Mouse (Mus musculus) kidney, adult 2 months (tissue): ENCODE results near the gene Bhlhe23. TPM values are rescaled to one million over a fixed set of nuclear protein-coding genes. Genes with fewer than 3 reads are reported as not detected.

Experiments
- DNase-seq: peaks from one replicate; pipeline ENCODE4 v3.0.0; 2021
- H3K27ac ChIP-seq: fragments of 200-500 bp; 2 replicates; pipeline ENCODE4 v1.5.1; 2012; ENCODE audit warnings: low read depth, low read length, control low read depth, inconsistent platforms; ENCODE audit not compliant: insufficient read depth
- H3K27me3 ChIP-seq: fragments of 200-500 bp; replicated peaks from 2 replicates; pipeline ENCODE4 v1.6.1; 2012; ENCODE audit warnings: mild to moderate bottlenecking, moderate library complexity, low read length, inconsistent platforms; ENCODE audit not compliant: control insufficient read depth, insufficient read depth
- H3K36me3 ChIP-seq: fragments of 200-500 bp; 2 replicates; pipeline ENCODE4 v1.6.1; 2012; ENCODE audit warnings: mild to moderate bottlenecking, moderate library complexity, low read length, inconsistent platforms; ENCODE audit not compliant: control insufficient read depth, insufficient read depth
- H3K4me1 ChIP-seq: fragments of 200-500 bp; 2 replicates; pipeline ENCODE4 v1.6.1; 2011; ENCODE audit warnings: low read length; ENCODE audit not compliant: control insufficient read depth, insufficient read depth
- H3K4me3 ChIP-seq: fragments of 200-500 bp; 2 replicates; pipeline ENCODE4 v1.5.1; 2011; ENCODE audit warnings: mild to moderate bottlenecking, low read depth, low read length, control low read depth; ENCODE audit not compliant: insufficient read depth
- CTCF ChIP-seq: fragments of 200-500 bp; conservative IDR thresholded peaks from 2 replicates; pipeline ENCODE4 v1.5.1; 2011; ENCODE audit warnings: low read depth, mild to moderate bottlenecking, control low read depth, low read length, moderate library complexity, mixed read lengths; ENCODE audit not compliant: insufficient read depth, insufficient read length
- POLR2A ChIP-seq: fragments of 200-500 bp; IDR thresholded peaks from one replicate; pipeline ENCODE4 v1.6.1; 2011; ENCODE audit warnings: low read depth, low read length, control low read depth
- WGBS: fragments of 180-500 bp; shearing (Covaris S2); methylation state at CpG from one replicate; pipeline ENCODE4 v1.1.7; 2018; 5-methylcytosine and 5-hydroxymethylcytosine counted together
- polyA plus RNA-seq: library from polyadenylated mRNA; depleted of rRNA; stranded (reverse); fragments of >200 nt; gene quantifications from 2 replicates; pipeline ENCODE4 v1.2.3, GENCODE M21; 2012

The Bhlhe23 gene
- polyA plus RNA-seq, 1 experiment, result not detected

DNA sequence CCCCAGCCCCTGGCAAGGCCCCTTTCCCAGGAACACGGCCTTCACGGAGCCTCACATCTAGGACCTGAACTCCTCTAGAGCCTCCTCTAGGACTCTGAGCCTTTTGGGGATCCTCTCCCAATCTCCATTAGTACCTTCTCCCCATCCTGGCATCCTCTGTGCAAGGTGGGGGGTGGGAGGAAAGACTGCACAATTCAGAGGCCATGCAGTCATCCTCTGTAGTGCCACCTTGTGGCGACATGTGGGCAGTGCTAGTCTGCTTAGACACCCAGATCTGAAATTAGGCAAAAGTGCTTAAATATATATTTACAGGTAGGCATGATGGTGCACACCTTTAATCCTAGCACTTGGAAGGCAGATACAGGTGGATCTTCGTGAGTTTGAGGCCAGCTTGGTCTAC is 15.0 kb upstream of the Bhlhe23 start:
- TF ChIP-seq POLR2A (no peak), CTCF (peak; percentile 77)
- no peak overlapping the region for H3K27ac ChIP-seq
- no peaks in the 10 kb centered on the region for H3K27me3 ChIP-seq
- H3K4me1 ChIP-seq, result 0 out of 2 replicates have a peak, but pooled peaks cover 3% of the 10 kb centered on the region
- DNase-seq, result peak; percentile 30
- H3K4me3 ChIP-seq, result no peak overlapping the region
- WGBS, result 47% methylated on average over 4 of the region's 4 CpGs
- no peaks in the 10 kb centered on the region for H3K36me3 ChIP-seq

DNA sequence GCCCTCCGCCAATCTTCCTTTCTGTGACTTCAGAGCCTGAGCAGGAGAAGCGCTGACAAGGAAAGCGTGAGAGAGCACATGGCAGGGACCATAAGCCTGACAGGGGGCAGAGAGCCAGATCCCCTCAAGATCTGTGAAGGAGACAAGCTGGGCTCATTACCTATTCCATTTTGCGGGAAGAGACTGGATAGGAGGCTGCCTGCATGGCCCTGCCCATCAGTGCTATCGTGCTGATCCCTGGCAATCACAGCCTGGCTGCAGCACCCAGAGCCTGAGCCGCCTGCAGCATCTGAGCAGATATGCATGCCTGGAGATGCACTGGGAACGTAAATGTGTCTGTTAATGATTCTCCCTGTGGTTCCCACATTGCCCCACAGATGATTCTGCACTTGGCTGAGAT is 12.1 kb upstream of the Bhlhe23 start:
- no peaks in the 10 kb centered on the region for H3K36me3 ChIP-seq
- no peak overlapping the region for H3K27ac ChIP-seq
- DNase-seq, result peak; percentile 12
- H3K4me1 ChIP-seq, result 0 out of 2 replicates have a peak, but pooled peaks cover 3% of the 10 kb centered on the region
- TF ChIP-seq POLR2A (no peak), CTCF (no peak)
- no peak overlapping the region for H3K4me3 ChIP-seq
- no peaks in the 10 kb centered on the region for H3K27me3 ChIP-seq
- 15% methylated on average over 7 of the region's 7 CpGs for WGBS

DNA sequence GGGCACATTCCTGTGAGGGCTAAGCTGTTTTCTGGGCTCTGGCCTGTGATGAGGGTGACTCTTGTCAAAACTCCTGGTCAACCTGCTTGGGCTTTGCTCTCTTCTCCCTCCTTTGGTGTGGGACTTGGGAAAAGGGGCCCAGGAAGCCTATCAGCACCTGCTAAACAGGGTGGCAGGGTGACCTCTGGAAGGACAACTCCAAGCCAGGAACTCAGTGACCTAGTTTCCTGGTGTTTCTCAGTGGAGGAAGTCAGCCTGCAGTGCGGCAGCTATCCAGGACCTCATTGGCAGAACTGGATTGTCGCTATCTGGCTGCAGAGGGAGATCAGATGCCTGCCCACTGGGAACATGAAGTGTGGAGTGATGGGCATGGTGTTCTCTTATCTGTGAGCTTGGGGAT is 11.7 kb upstream of the Bhlhe23 start:
- DNase-seq, result peak; percentile 24
- no peak overlapping the region for H3K27ac ChIP-seq
- H3K27me3 ChIP-seq, result no peaks in the 10 kb centered on the region
- H3K4me1 ChIP-seq, result 0 out of 2 replicates have a peak, but pooled peaks cover 3% of the 10 kb centered on the region
- TF ChIP-seq POLR2A (no peak), CTCF (no peak)
- no peak overlapping the region for H3K4me3 ChIP-seq
- WGBS, result 19% methylated on average over 2 of the region's 2 CpGs
- no peaks in the 10 kb centered on the region for H3K36me3 ChIP-seq

DNA sequence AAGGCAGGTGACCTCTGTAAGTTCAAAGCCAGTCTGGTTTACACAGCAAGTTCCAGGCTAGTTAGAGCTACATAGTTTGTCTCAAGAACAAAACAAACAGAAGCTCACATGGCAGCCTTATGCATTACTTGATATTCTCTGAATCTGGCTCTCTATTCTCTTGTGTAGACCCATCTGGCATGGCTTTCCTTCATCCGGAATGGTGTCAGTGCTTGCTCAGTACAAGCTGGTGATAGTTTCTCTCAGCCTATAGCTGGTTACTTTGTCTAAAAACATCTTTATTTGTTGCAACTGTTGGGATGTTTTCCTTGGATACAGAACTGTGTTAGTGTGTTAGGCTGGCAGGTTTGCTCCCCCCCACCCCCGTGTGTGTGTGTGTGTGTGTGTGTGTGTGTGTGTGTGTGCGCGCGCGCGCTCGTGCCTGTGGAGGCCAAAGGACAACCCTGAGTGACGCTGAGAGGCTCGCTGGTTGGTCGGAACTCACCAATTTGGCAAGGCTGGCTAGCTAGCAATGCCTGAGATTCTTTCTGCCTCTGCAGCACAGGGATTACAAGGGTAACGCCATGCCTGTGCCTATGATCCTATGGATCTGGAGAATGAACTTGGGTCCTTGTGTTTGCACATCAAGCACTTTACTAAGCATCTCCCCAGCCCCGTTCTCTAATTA is 11.0 kb upstream of the Bhlhe23 start:
- 72% methylated on average over 13 of the region's 13 CpGs for WGBS
- H3K27me3 ChIP-seq, result no peaks in the 10 kb centered on the region
- H3K4me1 ChIP-seq, result 0 out of 2 replicates have a peak, but pooled peaks cover 3% of the 10 kb centered on the region
- no peaks in the 10 kb centered on the region for H3K36me3 ChIP-seq
- TF ChIP-seq POLR2A, result no peak
- TF ChIP-seq CTCF, result no peak
- H3K27ac ChIP-seq, result no peak overlapping the region
- H3K4me3 ChIP-seq, result no peak overlapping the region
- no peak for DNase-seq

DNA sequence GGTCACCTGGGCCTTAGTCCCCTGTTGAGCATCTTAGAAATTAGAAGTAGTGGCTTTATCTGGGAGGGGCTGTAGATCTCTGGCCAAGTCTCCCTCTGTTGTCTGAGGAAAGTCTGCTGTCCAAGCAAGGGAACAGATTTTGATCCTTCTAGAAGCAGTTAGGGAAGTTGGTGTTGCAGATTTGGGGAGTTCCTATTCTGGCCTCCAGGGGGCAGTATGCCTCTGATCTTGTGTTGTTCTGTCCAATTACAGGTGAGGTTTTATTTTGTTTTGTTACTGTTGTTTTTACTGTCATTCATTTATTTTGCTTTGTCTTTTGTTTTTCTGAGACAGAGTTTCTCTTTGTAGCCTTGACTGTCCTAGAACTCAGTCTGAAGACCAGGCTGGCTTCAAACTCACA is 10.0 kb upstream of the Bhlhe23 start:
- peak; percentile 49 for TF ChIP-seq CTCF
- TF ChIP-seq POLR2A, result no peak

DNA sequence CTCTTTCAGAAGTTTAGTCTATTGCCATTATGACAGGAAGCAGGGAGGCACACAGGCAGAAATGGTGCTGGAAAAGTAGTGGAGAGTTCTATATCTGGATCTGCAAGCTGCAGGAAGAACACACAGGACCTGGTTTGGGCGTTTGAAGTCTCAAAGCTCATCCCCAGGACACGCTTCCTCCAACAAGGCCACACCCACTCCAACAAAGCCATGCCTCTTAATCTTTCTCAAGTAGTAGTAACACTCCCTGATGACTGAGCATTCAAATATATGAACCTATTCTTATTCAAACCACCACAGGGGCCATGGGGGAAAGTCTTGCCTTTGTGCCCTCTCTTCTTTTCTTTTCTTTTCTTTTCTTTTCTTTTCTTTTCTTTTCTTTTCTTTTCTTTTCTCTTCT is 3.6 kb upstream of the Bhlhe23 start:
- Histone ChIP-seq H3K27me3 (no peaks in the 10 kb centered on the region), H3K36me3 (no peaks in the 10 kb centered on the region), H3K4me1 (no peaks in the 10 kb centered on the region), H3K4me3 (no peak overlapping the region), H3K27ac (no peak overlapping the region)
- DNase-seq, result no peak
- TF ChIP-seq POLR2A (no peak), CTCF (no peak)
- WGBS, result 10% methylated on average over 2 of the region's 2 CpGs

More for the DNA sequence above, 10.0 kb upstream of the Bhlhe23 start:
- DNase-seq, result peak; percentile 36
- H3K36me3 ChIP-seq, result no peaks in the 10 kb centered on the region
- no peaks in the 10 kb centered on the region for H3K27me3 ChIP-seq
- H3K4me1 ChIP-seq, result 0 out of 2 replicates have a peak, but pooled peaks cover 3% of the 10 kb centered on the region
- H3K27ac ChIP-seq, result no peak overlapping the region
- H3K4me3 ChIP-seq, result no peak overlapping the region

DNA sequence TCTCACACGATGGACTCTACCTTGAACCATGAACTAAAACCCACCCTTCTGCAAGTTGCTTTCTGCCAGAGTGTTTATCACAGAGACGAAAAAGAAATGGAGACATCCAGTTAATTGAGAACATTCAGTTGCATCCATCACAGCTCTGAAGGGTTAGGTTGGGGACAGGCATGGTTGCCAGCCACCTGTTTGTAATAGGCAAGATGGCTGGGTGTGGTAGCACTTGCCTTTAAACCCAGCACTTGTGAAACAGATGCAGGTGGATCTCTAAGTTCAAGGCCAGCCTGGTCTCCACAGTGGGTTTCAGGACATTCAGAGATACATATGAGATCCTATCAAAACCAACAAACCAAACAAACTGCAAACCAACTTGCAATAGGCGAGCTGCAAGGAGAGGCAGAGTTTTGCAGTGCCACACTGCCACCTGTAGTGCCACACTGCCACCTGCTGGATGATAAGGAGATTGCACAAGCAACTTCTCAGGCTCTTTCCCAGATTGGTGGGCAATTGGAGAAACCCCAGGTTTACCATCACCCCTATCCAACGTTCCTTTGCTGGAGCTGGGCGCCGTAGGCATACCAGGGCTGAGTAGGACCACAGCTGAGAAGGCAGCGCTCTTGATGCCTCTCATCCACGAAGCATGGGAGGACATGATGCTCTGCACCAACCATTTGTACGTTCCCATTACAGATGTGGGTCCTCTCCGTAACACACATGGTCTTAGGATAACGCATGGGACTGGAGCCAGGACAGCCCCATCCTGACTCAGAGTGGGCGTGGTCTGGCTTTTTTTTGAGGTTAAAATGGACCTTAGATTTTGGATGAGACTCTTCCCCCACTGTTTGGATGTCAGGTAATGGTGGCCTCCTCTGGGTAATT is 2.8 kb upstream of the Bhlhe23 start:
- Histone ChIP-seq H3K36me3 (no peaks in the 10 kb centered on the region), H3K27me3 (no peaks in the 10 kb centered on the region)

More for the DNA sequence above, 2.8 kb upstream of the Bhlhe23 start:
- Histone ChIP-seq H3K4me3 (no peak overlapping the region), H3K4me1 (no peaks in the 10 kb centered on the region), H3K27ac (no peak overlapping the region)
- TF ChIP-seq CTCF, result peak; percentile 98
- TF ChIP-seq POLR2A, result no peak
- WGBS, result 21% methylated on average over 12 of the region's 12 CpGs
- DNase-seq, result peak; percentile 56
